Mouse (Mus musculus): ENCODE measurements around the gene Mlf2. TPM values are rescaled to one million over a fixed set of nuclear protein-coding genes. Genes with fewer than 3 reads are reported as not detected.
"Not testable (repeated sequence)": the region's sequence is repeated elsewhere in the genome, so short reads cannot be mapped to it uniquely, and the experiment has no call there.

The Mlf2 gene
- 419 and 462 TPM in 2 replicates for polyA plus RNA-seq (2015; fragmentation: Nextera tagmentation; extraction: Ambion mirVana)

GRCm38 (mm10) chr6:124930754-124931524, at the start of gene Mlf2:
Gene Mlf2 (plus strand): TSS chr6:124931386.
- WGBS, result 0% methylated on average over 56 of the region's 64 CpGs
- H3K36me3 ChIP-seq, result peaks cover 31% of the 10 kb centered on the region
- peaks cover 29% of the 10 kb centered on the region for H3K4me1 ChIP-seq (replicated peaks)
- peak within 1 kb of the TSS; percentile 97 for H3K4me2 ChIP-seq (replicated peaks)
- peak within 1 kb of the TSS; percentile 99 for H3K9ac ChIP-seq (replicated peaks)
- H3K4me3 ChIP-seq (replicated peaks), result peak within 1 kb of the TSS; percentile 97
- peak within 1 kb of the TSS; percentile 97 for H3K27ac ChIP-seq
- ATAC-seq, result peak; percentile 94
- H3K27me3 ChIP-seq, result no peaks in the 10 kb centered on the region
- H3K9me3 ChIP-seq, result no peaks in the 10 kb centered on the region; the same call in 1 of the 2 replicates

- Histone ChIP-seq H3K27me3 (no peaks in the 10 kb centered on the region), H3K4me3 (replicated peaks) (no peak overlapping the region), H3K36me3 (no peaks in the 10 kb centered on the region), H3K9me3 (no peaks in the 10 kb centered on the region), H3K4me2 (replicated peaks) (no peak overlapping the region), H3K27ac (no peak overlapping the region), H3K4me1 (replicated peaks) (no peaks in the 10 kb centered on the region), H3K9ac (replicated peaks) (no peak overlapping the region)
- 93% methylated on average over 9 of the region's 9 CpGs for WGBS
- no peak for ATAC-seq
Observed at GRCm38 (mm10) chr6:124881821-124882220, 49.4 kb upstream of the Mlf2 start.

- no peak overlapping the region for H3K9ac ChIP-seq (replicated peaks)
- H3K27ac ChIP-seq, result no peak overlapping the region
- no peak overlapping the region for H3K4me2 ChIP-seq (replicated peaks)
- H3K27me3 ChIP-seq, result no peaks in the 10 kb centered on the region
- no peaks in the 10 kb centered on the region for H3K4me1 ChIP-seq (replicated peaks)
- H3K36me3 ChIP-seq, result no peaks in the 10 kb centered on the region
- no peaks in the 10 kb centered on the region for H3K9me3 ChIP-seq
- WGBS, result 70% methylated on average over 10 of the region's 10 CpGs
- H3K4me3 ChIP-seq (replicated peaks), result no peak overlapping the region
- no peak for ATAC-seq
Observed at GRCm38 (mm10) chr6:124883351-124883750, 47.8 kb upstream of the Mlf2 start.

GRCm38 (mm10) chr6:124884714-124885500, 46.3 kb upstream of the Mlf2 start:
- H3K36me3 ChIP-seq, result no peaks in the 10 kb centered on the region
- no peaks in the 10 kb centered on the region for H3K27me3 ChIP-seq
- no peaks in the 10 kb centered on the region for H3K9me3 ChIP-seq
- H3K27ac ChIP-seq, result no peak overlapping the region
- WGBS, result 80% methylated on average over 10 of the region's 10 CpGs
- H3K4me2 ChIP-seq (replicated peaks), result no peak overlapping the region
- H3K4me3 ChIP-seq (replicated peaks), result no peak overlapping the region
- H3K4me1 ChIP-seq (replicated peaks), result no peaks in the 10 kb centered on the region
- no peak for ATAC-seq
- H3K9ac ChIP-seq (replicated peaks), result no peak overlapping the region

GRCm38 (mm10) chr6:124885956-124886381, 45.2 kb upstream of the Mlf2 start:
- ATAC-seq, result no peak
- WGBS, result 94% methylated on average over 8 of the region's 8 CpGs

GRCm38 (mm10) chr6:124887986-124888385, 43.2 kb upstream of the Mlf2 start, which contains the start of gene Cd4:
Gene Cd4 (minus strand): TSS chr6:124888221.
- H3K4me1 ChIP-seq (replicated peaks), result no peaks in the 10 kb centered on the region
- H3K9me3 ChIP-seq, result no peaks in the 10 kb centered on the region
- H3K36me3 ChIP-seq, result no peaks in the 10 kb centered on the region
- no peak within 1 kb of the TSS for H3K27ac ChIP-seq
- H3K27me3 ChIP-seq, result no peaks in the 10 kb centered on the region
- H3K4me2 ChIP-seq (replicated peaks), result no peak within 1 kb of the TSS
- 92% methylated on average over 9 of the region's 9 CpGs for WGBS
- ATAC-seq, result no peak
- no peak within 1 kb of the TSS for H3K9ac ChIP-seq (replicated peaks)
- no peak within 1 kb of the TSS for H3K4me3 ChIP-seq (replicated peaks)

More at GRCm38 (mm10) chr6:124885956-124886381, 45.2 kb upstream of the Mlf2 start:
- H3K27ac ChIP-seq, result no peak overlapping the region
- no peaks in the 10 kb centered on the region for H3K27me3 ChIP-seq
- H3K4me2 ChIP-seq (replicated peaks), result no peak overlapping the region
- H3K36me3 ChIP-seq, result no peaks in the 10 kb centered on the region
- no peak overlapping the region for H3K9ac ChIP-seq (replicated peaks)
- no peak overlapping the region for H3K4me3 ChIP-seq (replicated peaks)
- no peaks in the 10 kb centered on the region for H3K4me1 ChIP-seq (replicated peaks)
- no peaks in the 10 kb centered on the region for H3K9me3 ChIP-seq

GRCm38 (mm10) chr6:124888555-124889125, 42.5 kb upstream of the Mlf2 start:
- H3K27me3 ChIP-seq, result no peaks in the 10 kb centered on the region
- ATAC-seq, result no peak
- no peak overlapping the region for H3K9ac ChIP-seq (replicated peaks)
- H3K36me3 ChIP-seq, result no peaks in the 10 kb centered on the region
- 92% methylated on average over 6 of the region's 6 CpGs for WGBS
- no peak overlapping the region for H3K27ac ChIP-seq
- H3K4me3 ChIP-seq (replicated peaks), result no peak overlapping the region
- H3K4me2 ChIP-seq (replicated peaks), result no peak overlapping the region
- no peaks in the 10 kb centered on the region for H3K4me1 ChIP-seq (replicated peaks)
- no peaks in the 10 kb centered on the region for H3K9me3 ChIP-seq

- Histone ChIP-seq H3K27ac (no peak overlapping the region), H3K4me1 (replicated peaks) (no peaks in the 10 kb centered on the region), H3K4me3 (replicated peaks) (no peak overlapping the region), H3K36me3 (no peaks in the 10 kb centered on the region), H3K9me3 (no peaks in the 10 kb centered on the region), H3K9ac (replicated peaks) (no peak overlapping the region), H3K27me3 (no peaks in the 10 kb centered on the region), H3K4me2 (replicated peaks) (no peak overlapping the region)
- no peak for ATAC-seq
- 60% methylated on average over 6 of the region's 6 CpGs for WGBS
Observed at GRCm38 (mm10) chr6:124890997-124891396, 40.2 kb upstream of the Mlf2 start.

- H3K36me3 ChIP-seq; H3K9me3 ChIP-seq; H3K27me3 ChIP-seq; H3K4me2 ChIP-seq (replicated peaks); H3K4me1 ChIP-seq (replicated peaks); H3K27ac ChIP-seq; H3K9ac ChIP-seq (replicated peaks); H3K4me3 ChIP-seq (replicated peaks); ATAC-seq: not testable (repeated sequence)
- 90% methylated on average over 2 of the region's 2 CpGs for WGBS
Observed at GRCm38 (mm10) chr6:124894113-124894512, 37.1 kb upstream of the Mlf2 start.

GRCm38 (mm10) chr6:124898359-124898758, 32.8 kb upstream of the Mlf2 start:
- Histone ChIP-seq H3K4me2 (replicated peaks) (no peak overlapping the region), H3K27me3 (no peaks in the 10 kb centered on the region), H3K4me3 (replicated peaks) (no peak overlapping the region), H3K9ac (replicated peaks) (no peak overlapping the region), H3K9me3 (no peaks in the 10 kb centered on the region), H3K27ac (no peak overlapping the region), H3K36me3 (no peaks in the 10 kb centered on the region), H3K4me1 (replicated peaks) (peaks cover 12% of the 10 kb centered on the region)
- no peak for ATAC-seq
- WGBS, result 30% methylated on average over 3 of the region's 3 CpGs

- H3K36me3 ChIP-seq, result no peaks in the 10 kb centered on the region
- no peak overlapping the region for H3K4me2 ChIP-seq (replicated peaks)
- 48% methylated on average over 8 of the region's 8 CpGs for WGBS
- H3K9me3 ChIP-seq, result no peaks in the 10 kb centered on the region
- no peak overlapping the region for H3K9ac ChIP-seq (replicated peaks)
- H3K4me3 ChIP-seq (replicated peaks), result no peak overlapping the region
- no peak overlapping the region for H3K27ac ChIP-seq
- H3K27me3 ChIP-seq, result no peaks in the 10 kb centered on the region
- peaks cover 23% of the 10 kb centered on the region for H3K4me1 ChIP-seq (replicated peaks)
- no peak for ATAC-seq
Observed at GRCm38 (mm10) chr6:124900056-124900800, 31.0 kb upstream of the Mlf2 start.

Data from midbrain, embryonic 13.5 days (tissue).